Mouse (Mus musculus) intestine, postnatal 0 days (tissue): ENCODE data around the gene Synj2. TPM values are rescaled to one million over a fixed set of nuclear protein-coding genes. Genes with fewer than 3 reads are reported as not detected.

Experiments used
- ATAC-seq: fragments of 200-750 bp; cut with Nextera tagmentation; 2 replicates; pipeline ENCODE4 v1.8.0; 2017; ENCODE audit warnings: mild to moderate bottlenecking, moderate TSS enrichment, moderate library complexity
- H3K27ac ChIP-seq: fragments of 300-500 bp; sonication (generic); 2 replicates; pipeline ENCODE4 v1.5.1; 2014; ENCODE audit warnings: mild to moderate bottlenecking, low read depth, low read length, moderate library complexity
- H3K27me3 ChIP-seq: fragments of 300-500 bp; sonication (generic); replicated peaks from 2 replicates; pipeline ENCODE4 v1.6.1; 2014; ENCODE audit warnings: low read length, mixed read lengths; ENCODE audit not compliant: control insufficient read depth, insufficient read depth
- H3K36me3 ChIP-seq: fragments of 300-500 bp; sonication (generic); 2 replicates; pipeline ENCODE4 v1.6.1; 2014; ENCODE audit warnings: mild to moderate bottlenecking, moderate library complexity; ENCODE audit not compliant: control insufficient read depth, insufficient read depth
- H3K4me1 ChIP-seq: fragments of 300-500 bp; sonication (generic); replicated peaks from 2 replicates; pipeline ENCODE4 v1.6.1; 2014; ENCODE audit warnings: antibody characterized with exemption, low read length, mixed read lengths; ENCODE audit not compliant: control insufficient read depth, insufficient read depth
- H3K4me2 ChIP-seq: fragments of 300-500 bp; sonication (generic); replicated peaks from 2 replicates; pipeline ENCODE4 v1.6.1; 2014; ENCODE audit warnings: low read depth, mild to moderate bottlenecking, moderate library complexity
- H3K4me3 ChIP-seq: fragments of 300-500 bp; sonication (generic); 2 replicates; pipeline ENCODE4 v1.5.1; 2014; ENCODE audit warnings: low read depth, low read length
- H3K9ac ChIP-seq: fragments of 300-500 bp; sonication (generic); 2 replicates; pipeline ENCODE4 v1.6.1; 2014; ENCODE audit warnings: mild to moderate bottlenecking, low read depth, low read length
- H3K9me3 ChIP-seq: fragments of 300-500 bp; sonication (generic); 2 replicates; pipeline ENCODE4 v1.6.1; 2016; ENCODE audit warnings: mixed run types; ENCODE audit not compliant: control insufficient read depth
- CTCF ChIP-seq: sonication (generic); IDR thresholded peaks from 2 replicates; pipeline ENCODE4 v1.5.1; 2016; ENCODE audit warnings: low read depth, mild to moderate bottlenecking, control low read depth, antibody characterized with exemption, moderate library complexity
- WGBS: fragments of 180-500 bp; shearing (Covaris S2); extraction: QIAGEN DNeasy Blood & Tissue Kit; methylation state at CpG from one replicate; pipeline ENCODE4 v1.1.7; 2014; 5-methylcytosine and 5-hydroxymethylcytosine counted together
- polyA plus RNA-seq: library from polyadenylated mRNA; unstranded; fragments of >200 nt; fragmentation: Nextera tagmentation; extraction: Ambion mirVana; gene quantifications from 2 replicates; pipeline ENCODE4 v1.2.1, GENCODE M21; 2015

The Synj2 gene
- polyA plus RNA-seq, 1 experiment from 2014 or later: 2.6 TPM

DNA sequence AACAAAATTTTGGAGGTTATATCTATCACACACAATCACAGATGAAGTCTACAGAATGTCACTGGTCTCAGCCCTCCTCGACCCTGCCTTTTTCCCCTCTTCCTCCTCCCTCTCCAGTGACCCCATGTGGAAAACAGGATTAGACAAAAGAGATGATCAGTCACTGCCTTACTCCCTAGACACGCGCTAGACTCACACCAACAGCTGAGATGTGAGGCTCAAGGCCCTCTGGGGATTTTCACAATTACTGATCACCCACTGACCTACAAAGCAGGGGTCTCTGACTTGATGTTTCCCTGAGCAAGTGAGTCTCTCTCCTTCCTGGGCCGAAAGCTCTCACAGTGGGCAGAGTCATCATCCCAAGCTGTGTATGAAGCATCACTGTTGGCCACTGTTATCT, 111.7 kb downstream of the Synj2 start:
- no peak for ATAC-seq
- H3K36me3 ChIP-seq: peaks cover 22% of the 10 kb centered on the region
- no peak for TF ChIP-seq CTCF
- no peak overlapping the region for H3K27ac ChIP-seq
- H3K4me1 ChIP-seq: no peaks in the 10 kb centered on the region
- H3K9me3 ChIP-seq: no peaks in the 10 kb centered on the region
- H3K4me2 ChIP-seq: no peak overlapping the region
- no peak overlapping the region for H3K9ac ChIP-seq
- 78% methylated on average over 4 of the region's 4 CpGs for WGBS
- H3K4me3 ChIP-seq: no peak overlapping the region
- no peaks in the 10 kb centered on the region for H3K27me3 ChIP-seq

DNA sequence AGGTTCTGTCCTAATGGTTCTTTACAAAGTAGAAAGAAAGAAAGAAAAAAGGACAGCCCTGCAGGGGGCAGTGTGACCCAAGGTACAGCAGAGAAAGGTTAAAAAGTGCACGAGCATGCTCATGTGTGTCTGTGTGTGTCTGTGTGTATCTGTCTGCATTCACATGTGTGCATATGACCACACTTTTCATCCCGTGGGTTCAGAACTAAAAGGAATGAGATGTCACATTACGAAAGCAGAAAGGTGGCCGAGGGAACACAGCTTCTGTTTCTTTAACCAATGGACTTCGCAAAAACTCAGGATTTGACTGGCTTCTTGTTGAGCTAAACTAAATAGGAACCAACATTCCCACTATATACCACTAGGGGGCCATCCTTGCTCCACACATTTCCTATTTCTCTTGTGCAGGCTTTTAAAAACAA, 113.9 kb downstream of the Synj2 start:
- Histone ChIP-seq H3K27ac (no peak overlapping the region), H3K4me1 (no peaks in the 10 kb centered on the region), H3K9ac (no peak overlapping the region), H3K4me2 (no peak overlapping the region), H3K9me3 (no peaks in the 10 kb centered on the region), H3K27me3 (no peaks in the 10 kb centered on the region), H3K4me3 (no peak overlapping the region), H3K36me3 (peaks cover 20% of the 10 kb centered on the region)
- WGBS: 27% methylated on average over 5 of the region's 5 CpGs
- no peak for ATAC-seq
- peak; percentile 72 for TF ChIP-seq CTCF

DNA sequence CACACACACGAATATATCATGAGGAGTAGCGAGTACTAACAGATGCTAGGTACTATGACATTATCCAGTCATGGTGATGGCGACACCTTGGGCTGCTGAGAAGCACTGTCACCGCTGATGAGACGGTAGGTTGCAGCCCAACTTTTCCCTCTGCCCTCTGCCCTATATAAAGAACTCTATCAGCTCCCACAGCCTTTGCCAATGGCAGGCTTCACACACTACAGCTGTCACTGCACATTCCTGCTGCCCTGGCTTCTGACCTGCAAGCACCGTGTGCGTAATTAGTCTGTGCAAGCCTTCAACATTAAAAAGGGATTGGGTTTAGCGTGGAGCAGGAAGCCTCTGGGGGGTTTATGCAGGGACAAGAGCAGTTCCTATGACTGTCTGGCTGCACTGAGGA, 121.7 kb downstream of the Synj2 start:
- 89% methylated on average over 8 of the region's 8 CpGs for WGBS

GRCm38 (mm10) chr17:6063532-6063931, 122.5 kb downstream of the Synj2 start:
- TF ChIP-seq CTCF: no peak
- no peak overlapping the region for H3K4me2 ChIP-seq
- H3K9me3 ChIP-seq: no peaks in the 10 kb centered on the region
- H3K27ac ChIP-seq: no peak overlapping the region
- H3K4me3 ChIP-seq: no peak overlapping the region
- no peak overlapping the region for H3K9ac ChIP-seq
- ATAC-seq: no peak
- no peaks in the 10 kb centered on the region for H3K27me3 ChIP-seq
- WGBS: 82% methylated on average over 5 of the region's 5 CpGs
- no peaks in the 10 kb centered on the region for H3K4me1 ChIP-seq
- H3K36me3 ChIP-seq: peaks cover 55% of the 10 kb centered on the region

More for the DNA sequence above, 121.7 kb downstream of the Synj2 start:
- no peak for ATAC-seq
- Histone ChIP-seq H3K36me3 (peaks cover 56% of the 10 kb centered on the region), H3K9me3 (no peaks in the 10 kb centered on the region), H3K9ac (no peak overlapping the region), H3K27me3 (no peaks in the 10 kb centered on the region), H3K4me3 (no peak overlapping the region), H3K4me2 (no peak overlapping the region), H3K27ac (no peak overlapping the region), H3K4me1 (no peaks in the 10 kb centered on the region)
- no peak for TF ChIP-seq CTCF

GRCm38 (mm10) chr17:6066021-6066420, 124.9 kb downstream of the Synj2 start:
- no peak overlapping the region for H3K4me3 ChIP-seq
- no peak overlapping the region for H3K9ac ChIP-seq
- no peak for ATAC-seq
- TF ChIP-seq CTCF: no peak
- H3K9me3 ChIP-seq: no peaks in the 10 kb centered on the region
- peaks cover 56% of the 10 kb centered on the region for H3K36me3 ChIP-seq
- no peaks in the 10 kb centered on the region for H3K4me1 ChIP-seq
- H3K27ac ChIP-seq: no peak overlapping the region; the same call in 1 of the 2 replicates
- H3K4me2 ChIP-seq: no peak overlapping the region
- no peaks in the 10 kb centered on the region for H3K27me3 ChIP-seq
- 81% methylated on average over 2 of the region's 2 CpGs for WGBS

DNA sequence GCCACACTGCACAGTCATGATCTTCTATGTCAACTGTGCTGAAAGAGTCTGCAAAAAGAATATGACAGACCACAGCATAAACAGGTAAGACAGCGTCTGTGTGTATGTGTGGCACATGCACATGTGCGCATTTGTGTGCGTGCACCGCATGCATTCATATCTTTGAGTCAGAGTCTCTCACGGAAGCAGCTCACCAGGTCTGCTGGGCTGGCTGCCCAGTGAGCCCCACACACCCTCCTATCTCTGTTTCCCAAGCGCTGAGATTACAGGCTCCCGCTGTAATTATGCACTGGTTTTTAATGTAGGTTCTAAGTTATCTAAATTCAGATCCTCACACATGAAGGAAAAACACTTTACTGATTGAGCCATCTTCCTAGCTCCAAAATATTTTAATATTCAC, 126.5 kb downstream of the Synj2 start:
- Histone ChIP-seq H3K27ac (no peak overlapping the region), H3K4me3 (no peak overlapping the region), H3K27me3 (no peaks in the 10 kb centered on the region), H3K9me3 (no peaks in the 10 kb centered on the region), H3K36me3 (peaks cover 69% of the 10 kb centered on the region), H3K4me1 (no peaks in the 10 kb centered on the region), H3K9ac (no peak overlapping the region), H3K4me2 (no peak overlapping the region)
- WGBS: 93% methylated on average over 7 of the region's 7 CpGs
- no peak for TF ChIP-seq CTCF
- no peak for ATAC-seq

DNA sequence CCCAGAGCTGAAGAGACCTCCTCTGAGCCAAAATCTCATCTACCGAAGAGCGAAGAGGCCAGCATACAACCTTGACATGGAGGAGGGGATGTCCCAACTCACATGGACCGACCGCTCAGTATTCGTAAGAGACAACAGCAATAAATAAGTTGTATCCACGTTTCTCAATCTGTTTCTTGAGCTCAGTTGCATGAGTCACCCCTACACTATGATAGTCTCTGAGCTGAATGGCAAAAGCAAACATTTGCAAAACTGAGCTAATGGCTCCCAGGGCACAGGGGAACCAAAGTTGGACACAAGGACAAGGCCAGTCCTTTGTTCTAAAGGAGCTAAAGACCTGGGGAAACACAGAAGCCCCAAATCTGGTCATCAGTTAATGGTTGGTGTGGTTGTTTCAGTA, 128.8 kb downstream of the Synj2 start:
- peaks cover 64% of the 10 kb centered on the region for H3K36me3 ChIP-seq
- no peaks in the 10 kb centered on the region for H3K9me3 ChIP-seq
- no peak for ATAC-seq
- no peaks in the 10 kb centered on the region for H3K27me3 ChIP-seq
- no peak overlapping the region for H3K9ac ChIP-seq
- H3K27ac ChIP-seq: no peak overlapping the region
- no peaks in the 10 kb centered on the region for H3K4me1 ChIP-seq
- no peak for TF ChIP-seq CTCF
- no peak overlapping the region for H3K4me3 ChIP-seq
- no peak overlapping the region for H3K4me2 ChIP-seq
- 79% methylated on average over 6 of the region's 6 CpGs for WGBS
